Mouse (Mus musculus): ENCODE data around the gene A030005K14Rik.
A peak's percentile ranks its signal among the peaks of the same experiment; 100 is the strongest.

A030005K14Rik gene

GRCm38 (mm10) chr1:83036892-83037667 is 22.1 kb downstream of the A030005K14Rik start:
- no peak for DNase-seq (ENCODE audit: inconsistent age in 2 of 2, low spot score in 1 of 2)

GRCm38 (mm10) chr1:83034509-83034908 is 24.7 kb downstream of the A030005K14Rik start:
- no peak for DNase-seq (ENCODE audit: inconsistent age in 2 of 2, low spot score in 1 of 2)

- peak in 1 of 2 experiments; percentile 20 for DNase-seq (ENCODE audit: inconsistent age in 2 of 2, low spot score in 1 of 2)
Measured at GRCm38 (mm10) chr1:83032508-83032907, 26.7 kb downstream of the A030005K14Rik start.

- no peak for DNase-seq (ENCODE audit: inconsistent age in 2 of 2, low spot score in 1 of 2)
Measured at GRCm38 (mm10) chr1:83031950-83032349, 27.2 kb downstream of the A030005K14Rik start.

GRCm38 (mm10) chr1:83016556-83016955 is 42.6 kb downstream of the A030005K14Rik start:
- DNase-seq (ENCODE audit: inconsistent age in 2 of 2, low spot score in 1 of 2), result no peak

- DNase-seq (ENCODE audit: inconsistent age in 2 of 2, low spot score in 1 of 2), result no peak
Measured at GRCm38 (mm10) chr1:83015329-83015879, 43.8 kb downstream of the A030005K14Rik start.

GRCm38 (mm10) chr1:83014477-83014876 is 44.7 kb downstream of the A030005K14Rik start:
- DNase-seq (ENCODE audit: inconsistent age in 2 of 2, low spot score in 1 of 2), result no peak
